Mouse (Mus musculus): ENCODE data around the gene Fras1. TPM values are rescaled to one million over a fixed set of nuclear protein-coding genes. Genes with fewer than 3 reads are reported as not detected.

Fras1 gene
- total RNA-seq, 2 experiments from 2014 or later: 20.2 to 20.8 TPM

- DNase-seq (ENCODE audit: low spot score in 2 of 2): no peak
- intact Hi-C loops (cut with DNase I): no loop called here
These were observed 249.0 kb downstream of the Fras1 start for GRCm38 (mm10) chr5:96622604-96623352.

- intact Hi-C loops (cut with DNase I): no loop called here
- DNase-seq (ENCODE audit: low spot score in 2 of 2): peak; percentile 16 to 17
These were observed 256.1 kb downstream of the Fras1 start for GRCm38 (mm10) chr5:96629851-96630250.

- intact Hi-C loops (cut with DNase I): no loop called here
- no peak for DNase-seq (ENCODE audit: low spot score in 2 of 2)
These were observed 261.5 kb downstream of the Fras1 start for GRCm38 (mm10) chr5:96635146-96635862.

- intact Hi-C loops (cut with DNase I): no loop called here
- DNase-seq (ENCODE audit: low spot score in 2 of 2): peak in 1 of 2 experiments; percentile 9
These were observed 262.1 kb downstream of the Fras1 start for GRCm38 (mm10) chr5:96635866-96636265.

- no peak for DNase-seq (ENCODE audit: low spot score in 2 of 2)
- intact Hi-C loops (cut with DNase I): no loop called here
These were observed 265.6 kb downstream of the Fras1 start for GRCm38 (mm10) chr5:96639213-96639910.

- intact Hi-C loops (cut with DNase I): no loop called here
- no peak for DNase-seq (ENCODE audit: low spot score in 2 of 2)
These were observed 267.5 kb downstream of the Fras1 start for GRCm38 (mm10) chr5:96641297-96641696.

GRCm38 (mm10) chr5:96675676-96676075 is 301.9 kb downstream of the Fras1 start:
- intact Hi-C loops (cut with DNase I): loop anchor here (10.0 kb wide), 1 partner anchor 411 kb away; no protein-coding TSS in a partner anchor
- peak; percentile 34 to 47 for DNase-seq (ENCODE audit: low spot score in 2 of 2)

GRCm38 (mm10) chr5:96677498-96677897 is 303.7 kb downstream of the Fras1 start:
- intact Hi-C loops (cut with DNase I): loop anchor here (10.0 kb wide), 1 partner anchor 413 kb away; no protein-coding TSS in a partner anchor
- DNase-seq (ENCODE audit: low spot score in 2 of 2): peak; percentile 60 to 79

GRCm38 (mm10) chr5:96681085-96681484 is 307.3 kb downstream of the Fras1 start:
- intact Hi-C loops (cut with DNase I): loop anchor here (10.0 kb wide), 1 partner anchor 306 kb away; the partner anchor contains the start of gene Fras1
- no peak for DNase-seq (ENCODE audit: low spot score in 2 of 2)

GRCm38 (mm10) chr5:96682777-96683176 is 309.0 kb downstream of the Fras1 start:
- intact Hi-C loops (cut with DNase I): loop anchor here (10.0 kb wide), 1 partner anchor 308 kb away; the partner anchor contains the start of gene Fras1

GRCm38 (mm10) chr5:96688885-96689284 is 315.1 kb downstream of the Fras1 start:
- no peak for DNase-seq (ENCODE audit: low spot score in 2 of 2)
- intact Hi-C loops (cut with DNase I): loop anchor here (10.0 kb wide), 1 partner anchor 314 kb away; the partner anchor contains the start of gene Fras1

More at GRCm38 (mm10) chr5:96682777-96683176, 309.0 kb downstream of the Fras1 start:
- no peak for DNase-seq (ENCODE audit: low spot score in 2 of 2)

- intact Hi-C loops (cut with DNase I): no loop called here
- DNase-seq (ENCODE audit: low spot score in 2 of 2): no peak
These were observed 325.2 kb downstream of the Fras1 start for GRCm38 (mm10) chr5:96698972-96699371.

GRCm38 (mm10) chr5:96702706-96703625 is 329.2 kb downstream of the Fras1 start:
- DNase-seq (ENCODE audit: low spot score in 2 of 2): no peak
- intact Hi-C loops (cut with DNase I): no loop called here

GRCm38 (mm10) chr5:96708515-96708914 is 334.8 kb downstream of the Fras1 start:
- no peak for DNase-seq (ENCODE audit: low spot score in 2 of 2)
- intact Hi-C loops (cut with DNase I): no loop called here

- intact Hi-C loops (cut with DNase I): no loop called here
These were observed 338.4 kb downstream of the Fras1 start for GRCm38 (mm10) chr5:96712089-96712684.

GRCm38 (mm10) chr5:96712799-96713198 is 339.0 kb downstream of the Fras1 start:
- intact Hi-C loops (cut with DNase I): no loop called here
- no peak for DNase-seq (ENCODE audit: low spot score in 2 of 2)

More at GRCm38 (mm10) chr5:96712089-96712684, 338.4 kb downstream of the Fras1 start:
- DNase-seq (ENCODE audit: low spot score in 2 of 2): no peak

GRCm38 (mm10) chr5:96716273-96717034 is 342.7 kb downstream of the Fras1 start:
- intact Hi-C loops (cut with DNase I): no loop called here
- DNase-seq (ENCODE audit: low spot score in 2 of 2): no peak

GRCm38 (mm10) chr5:96717690-96718089 is 343.9 kb downstream of the Fras1 start:
- intact Hi-C loops (cut with DNase I): no loop called here
- no peak for DNase-seq (ENCODE audit: low spot score in 2 of 2)
